Mouse (Mus musculus): ENCODE data around the gene H2afz.

DNA sequence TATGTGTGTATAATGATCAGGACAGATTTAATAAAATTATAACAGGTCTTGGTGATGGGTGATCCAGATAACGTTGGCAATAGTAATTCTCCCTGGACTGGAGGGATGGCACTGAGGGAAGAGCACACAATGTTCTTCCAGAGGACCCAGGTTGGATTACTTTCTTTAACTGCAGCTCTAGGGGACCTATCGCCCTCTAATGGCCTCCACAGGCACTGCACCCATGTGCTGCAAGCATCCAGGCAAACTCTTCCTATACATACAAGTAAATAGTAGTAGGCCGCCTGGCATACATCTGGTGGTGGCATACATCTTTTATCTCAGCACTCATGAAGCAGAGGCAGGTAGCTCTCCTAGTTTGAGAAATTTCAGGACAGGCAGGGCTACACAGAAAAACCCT is 30.9 kb downstream of the H2afz start:
- TF ChIP-seq POLR2A (IDR thresholded peaks at IDR 0.05; ENCODE audit: control insufficient read depth, extremely low read depth, insufficient read depth, low read length, poor library complexity) (no peak), CTCF (IDR thresholded peaks at IDR 0.05; ENCODE audit: borderline replicate concordance, control insufficient read depth, extremely low read depth, insufficient read depth, low read length, poor library complexity) (no peak)
